Mouse (Mus musculus): ENCODE data around the gene Kmt2e. TPM values are rescaled to one million over a fixed set of nuclear protein-coding genes. Genes with fewer than 3 reads are reported as not detected.
"Not testable (repeated sequence)": the region's sequence is repeated elsewhere in the genome, so short reads cannot be mapped to it uniquely, and the experiment has no call there.

Kmt2e gene
- polyA plus RNA-seq, 1 experiment from 2014 or later, result 76.9 TPM

GRCm38 (mm10) chr5:23531100-23531499, 96.9 kb downstream of the Kmt2e start:
- Histone ChIP-seq H3K9ac (ENCODE audit: low read length) (no peak overlapping the region), H3K4me2 (ENCODE audit: low read depth, low read length) (no peak overlapping the region), H3K36me3 (ENCODE audit: control insufficient read depth, insufficient read depth) (peaks cover 13% of the 10 kb centered on the region), H3K4me1 (ENCODE audit: control insufficient read depth, insufficient read depth, low read length) (peaks cover 6% of the 10 kb centered on the region), H3K27ac (ENCODE audit: low read length) (no peak overlapping the region), H3K9me3 (replicated peaks; ENCODE audit: control insufficient read depth, low read length) (no peaks in the 10 kb centered on the region), H3K27me3 (ENCODE audit: control insufficient read depth, insufficient read depth, low read length) (no peaks in the 10 kb centered on the region), H3K4me3 (ENCODE audit: low read length) (no peak overlapping the region)
- 93% methylated on average over 6 of the region's 6 CpGs for WGBS
- ATAC-seq (replicated peaks; ENCODE audit: extremely low read depth, insufficient read depth, low FRiP score), result no peak

GRCm38 (mm10) chr5:23531541-23532096, 97.4 kb downstream of the Kmt2e start:
- WGBS, result 73% methylated on average over 7 of the region's 7 CpGs
- no peaks in the 10 kb centered on the region for H3K27me3 ChIP-seq (ENCODE audit: control insufficient read depth, insufficient read depth, low read length)

GRCm38 (mm10) chr5:23535692-23536091, 101.5 kb downstream of the Kmt2e start:
- H3K9ac ChIP-seq (ENCODE audit: low read length), result no peak overlapping the region
- no peaks in the 10 kb centered on the region for H3K27me3 ChIP-seq (ENCODE audit: control insufficient read depth, insufficient read depth, low read length)
- no peak for ATAC-seq (replicated peaks; ENCODE audit: extremely low read depth, insufficient read depth, low FRiP score)
- peaks cover 3% of the 10 kb centered on the region; the same call in 1 of the 2 replicates for H3K4me1 ChIP-seq (ENCODE audit: control insufficient read depth, insufficient read depth, low read length)
- 89% methylated on average over 7 of the region's 7 CpGs for WGBS
- H3K4me3 ChIP-seq (ENCODE audit: low read length), result no peak overlapping the region
- no peak overlapping the region for H3K27ac ChIP-seq (ENCODE audit: low read length)
- H3K4me2 ChIP-seq (ENCODE audit: low read depth, low read length), result no peak overlapping the region
- H3K36me3 ChIP-seq (ENCODE audit: control insufficient read depth, insufficient read depth), result peaks cover 23% of the 10 kb centered on the region
- H3K9me3 ChIP-seq (replicated peaks; ENCODE audit: control insufficient read depth, low read length), result no peaks in the 10 kb centered on the region

More at GRCm38 (mm10) chr5:23531541-23532096, 97.4 kb downstream of the Kmt2e start:
- peaks cover 13% of the 10 kb centered on the region for H3K36me3 ChIP-seq (ENCODE audit: control insufficient read depth, insufficient read depth)
- no peak overlapping the region for H3K9ac ChIP-seq (ENCODE audit: low read length)
- ATAC-seq (replicated peaks; ENCODE audit: extremely low read depth, insufficient read depth, low FRiP score), result no peak
- H3K27ac ChIP-seq (ENCODE audit: low read length), result no peak overlapping the region
- H3K4me3 ChIP-seq (ENCODE audit: low read length), result no peak overlapping the region
- no peaks in the 10 kb centered on the region for H3K9me3 ChIP-seq (replicated peaks; ENCODE audit: control insufficient read depth, low read length)
- no peak overlapping the region for H3K4me2 ChIP-seq (ENCODE audit: low read depth, low read length)
- H3K4me1 ChIP-seq (ENCODE audit: control insufficient read depth, insufficient read depth, low read length), result peaks cover 6% of the 10 kb centered on the region

GRCm38 (mm10) chr5:23551687-23552086, 117.4 kb downstream of the Kmt2e start:
- Histone ChIP-seq H3K9ac (ENCODE audit: low read length) (no peak overlapping the region), H3K4me2 (ENCODE audit: low read depth, low read length) (no peak overlapping the region), H3K27ac (ENCODE audit: low read length) (no peak overlapping the region), H3K27me3 (ENCODE audit: control insufficient read depth, insufficient read depth, low read length) (no peaks in the 10 kb centered on the region), H3K9me3 (replicated peaks; ENCODE audit: control insufficient read depth, low read length) (no peaks in the 10 kb centered on the region), H3K4me3 (ENCODE audit: low read length) (no peak overlapping the region), H3K4me1 (ENCODE audit: control insufficient read depth, insufficient read depth, low read length) (peaks cover 18% of the 10 kb centered on the region), H3K36me3 (ENCODE audit: control insufficient read depth, insufficient read depth) (peaks cover 8% of the 10 kb centered on the region; the same call in 1 of the 2 replicates)
- 54% methylated on average over 5 of the region's 5 CpGs for WGBS
- peak; percentile 72 for ATAC-seq (replicated peaks; ENCODE audit: extremely low read depth, insufficient read depth, low FRiP score)

GRCm38 (mm10) chr5:23553338-23553737, 119.1 kb downstream of the Kmt2e start:
- H3K9me3 ChIP-seq (replicated peaks; ENCODE audit: control insufficient read depth, low read length); H3K4me2 ChIP-seq (ENCODE audit: low read depth, low read length); H3K27me3 ChIP-seq (ENCODE audit: control insufficient read depth, insufficient read depth, low read length); H3K4me3 ChIP-seq (ENCODE audit: low read length); H3K27ac ChIP-seq (ENCODE audit: low read length); H3K9ac ChIP-seq (ENCODE audit: low read length); ATAC-seq (replicated peaks; ENCODE audit: extremely low read depth, insufficient read depth, low FRiP score); H3K36me3 ChIP-seq (ENCODE audit: control insufficient read depth, insufficient read depth): not testable (repeated sequence)
- 35% methylated on average over 3 of the region's 3 CpGs for WGBS
- H3K4me1 ChIP-seq (ENCODE audit: control insufficient read depth, insufficient read depth, low read length), result peaks cover 18% of the 10 kb centered on the region

Measured in heart, embryonic 16.5 days (tissue).